Mouse (Mus musculus) cerebellum, adult 2 months (tissue): ENCODE results near the gene Asic4.

Experiments
- CTCF ChIP-seq: fragments of 200-500 bp; IDR thresholded peaks from 2 replicates; pipeline ENCODE4 v1.5.1; 2011; ENCODE audit warnings: low read depth, mild to moderate bottlenecking, control low read depth, low read length, moderate library complexity, borderline replicate concordance; ENCODE audit not compliant: insufficient read depth
- POLR2A ChIP-seq: fragments of 200-500 bp; IDR thresholded peaks from 2 replicates; pipeline ENCODE4 v1.6.1; 2011; ENCODE audit warnings: low read length, control low read depth, borderline replicate concordance; ENCODE audit not compliant: insufficient read depth

GRCm38 (mm10) chr1:75445751-75446611 lies 4.3 kb upstream of the Asic4 start:
- TF ChIP-seq CTCF, result peak; percentile 95
- TF ChIP-seq POLR2A, result peak; percentile 27; the same call in 1 of the 2 replicates
